In the genomic region with DNA sequence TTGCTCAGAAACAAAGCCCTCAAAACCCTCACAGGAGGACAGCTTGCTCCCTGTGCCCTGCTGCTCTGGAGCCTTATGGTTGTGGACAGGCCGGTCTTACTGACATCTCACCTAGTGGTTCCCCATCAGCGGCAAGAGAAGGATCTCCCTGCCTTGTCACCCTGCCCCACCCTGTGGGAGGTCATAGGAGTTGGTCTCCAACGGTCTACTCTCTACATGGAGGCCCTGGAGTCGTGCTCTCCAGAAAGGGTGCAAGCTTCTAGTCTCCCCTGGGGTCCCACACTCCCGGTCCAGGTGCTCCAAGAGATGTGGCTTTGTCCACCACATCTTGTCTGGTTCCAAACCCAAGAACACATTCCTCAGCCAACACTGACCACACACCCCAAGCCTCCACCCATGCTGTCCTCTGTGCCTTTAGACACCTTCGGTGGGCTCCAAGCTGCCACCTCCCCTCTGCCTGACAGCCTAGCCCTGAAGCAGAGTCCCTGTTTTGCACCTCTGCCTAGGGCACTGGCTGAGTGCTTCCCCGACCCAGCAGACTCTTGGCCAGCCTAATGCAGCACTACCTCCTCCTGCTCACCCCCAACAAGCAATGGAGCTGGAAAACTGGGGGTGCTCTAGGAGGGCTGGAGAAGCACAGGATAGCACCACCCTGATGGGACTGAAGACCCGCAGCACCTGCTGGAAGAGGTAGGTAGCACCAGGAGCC, we compare ENCODE assay signal across 8 mouse cellular contexts. TPM values are rescaled to one million over a fixed set of nuclear protein-coding genes. Genes with fewer than 3 reads are reported as not detected.
A peak's percentile ranks its signal among the peaks of the same experiment; 100 is the strongest.
DNase-seq lines count a peak whose midpoint lies in the region; ATAC-seq and TF ChIP-seq lines count a peak whose summit lies in the region.

No protein-coding gene starts in this region.

- WGBS in lung, embryonic 16.5 days, result 44% methylated on average over 8 of the region's 8 CpGs
- WGBS in limb, embryonic 13.5 days, result 53% methylated on average over 8 of the region's 8 CpGs
- WGBS in stomach, embryonic 14.5 days, result 55% methylated on average over 8 of the region's 8 CpGs

- peak overlapping the region; percentile 99 for H3K4me2 ChIP-seq in lung, embryonic 16.5 days (ENCODE audit: low read depth, low read length)
- peak overlapping the region; percentile 95 for H3K4me2 ChIP-seq in limb, embryonic 13.5 days (replicated peaks)
- peak overlapping the region; percentile 95 for H3K4me2 ChIP-seq in stomach, embryonic 14.5 days (replicated peaks; ENCODE audit: low read depth, low read length)

- 0 out of 2 replicates have a peak, but pooled peaks have one; percentile 0 for ATAC-seq in lung, embryonic 16.5 days (ENCODE audit: low read depth)
- no peak for ATAC-seq in limb, embryonic 13.5 days (ENCODE audit: low FRiP score, low read depth)
- ATAC-seq in stomach, embryonic 14.5 days (ENCODE audit: insufficient number of reproducible peaks, insufficient read depth, low FRiP score, low read depth), result no peak; the same call in 1 of the 2 replicates

- H3K27me3 ChIP-seq in lung, embryonic 16.5 days (ENCODE audit: control insufficient read depth, insufficient read depth, low read depth, low read length), result no peaks in the 10 kb centered on the region
- H3K27me3 ChIP-seq in limb, embryonic 13.5 days, result peaks cover 9% of the 10 kb centered on the region; the same call in 1 of the 2 replicates
- no peaks in the 10 kb centered on the region for H3K27me3 ChIP-seq in stomach, embryonic 14.5 days (ENCODE audit: control insufficient read depth, insufficient read depth, low read length)

- H3K9ac ChIP-seq in lung, embryonic 16.5 days (ENCODE audit: low read length), result peak overlapping the region; percentile 95
- peak overlapping the region; percentile 99 for H3K9ac ChIP-seq in limb, embryonic 13.5 days
- peak overlapping the region; percentile 97; the same call in 1 of the 2 replicates for H3K9ac ChIP-seq in stomach, embryonic 14.5 days (replicated peaks; ENCODE audit: low read depth, low read length)

- H3K27ac ChIP-seq in lung, embryonic 16.5 days (ENCODE audit: low read length), result 0 out of 2 replicates have a peak overlapping the region, but pooled peaks have one; percentile 63
- H3K27ac ChIP-seq in embryonic fibroblast, embryonic 13.5 days (ENCODE audit: insufficient read depth, low read length), result no peak overlapping the region
- H3K27ac ChIP-seq in limb, embryonic 13.5 days, result peak overlapping the region; percentile 29; the same call in 1 of the 2 replicates
- H3K27ac ChIP-seq in stomach, embryonic 14.5 days (ENCODE audit: low read length), result no peak overlapping the region

- no peak for TF ChIP-seq CTCF in embryonic fibroblast, embryonic 13.5 days (IDR thresholded peaks at IDR 0.05; ENCODE audit: borderline replicate concordance, insufficient read depth, low read length)

- no peak for TF ChIP-seq POLR2A in embryonic fibroblast, embryonic 13.5 days (IDR thresholded peaks at IDR 0.05; ENCODE audit: low read depth, low read length)

- peaks cover 37% of the 10 kb centered on the region for H3K4me1 ChIP-seq in lung, embryonic 16.5 days (replicated peaks; ENCODE audit: control insufficient read depth, insufficient read depth, low read length)
- H3K4me1 ChIP-seq in embryonic fibroblast, embryonic 13.5 days (ENCODE audit: control insufficient read depth, insufficient read depth, low read length), result peaks cover 14% of the 10 kb centered on the region; the same call in 1 of the 2 replicates
- peaks cover 41% of the 10 kb centered on the region for H3K4me1 ChIP-seq in limb, embryonic 13.5 days
- H3K4me1 ChIP-seq in stomach, embryonic 14.5 days (ENCODE audit: control insufficient read depth, insufficient read depth, low read length), result peaks cover 29% of the 10 kb centered on the region

- no peaks in the 10 kb centered on the region for H3K9me3 ChIP-seq in lung, embryonic 16.5 days (ENCODE audit: control insufficient read depth, low read length)
- H3K9me3 ChIP-seq in limb, embryonic 13.5 days, result no peaks in the 10 kb centered on the region
- no peaks in the 10 kb centered on the region for H3K9me3 ChIP-seq in stomach, embryonic 14.5 days (ENCODE audit: control insufficient read depth, low read depth, low read length)

- peak overlapping the region; percentile 96 for H3K4me3 ChIP-seq in lung, embryonic 16.5 days (ENCODE audit: low read length)
- peak overlapping the region; percentile 59 for H3K4me3 ChIP-seq in embryonic fibroblast, embryonic 13.5 days (ENCODE audit: insufficient read depth, low read length)
- H3K4me3 ChIP-seq in limb, embryonic 13.5 days, result peak overlapping the region; percentile 98
- H3K4me3 ChIP-seq in stomach, embryonic 14.5 days (ENCODE audit: low read depth, low read length), result peak overlapping the region; percentile 94

- DNase-seq in lung, adult 18-20 months, result no peak
- DNase-seq in ovary, adult 18-20 months (ENCODE audit: low spot score), result no peak
- DNase-seq in frontal cortex, postnatal 36 days (ENCODE audit: low spot score in 2 of 2), result no peak
- no peak for DNase-seq in urinary bladder, postnatal 10 days (ENCODE audit: low spot score)

- H3K36me3 ChIP-seq in lung, embryonic 16.5 days (ENCODE audit: control insufficient read depth, insufficient read depth, low read length), result peaks cover 7% of the 10 kb centered on the region; the same call in 1 of the 2 replicates
- peaks cover 16% of the 10 kb centered on the region for H3K36me3 ChIP-seq in limb, embryonic 13.5 days
- peaks cover 13% of the 10 kb centered on the region for H3K36me3 ChIP-seq in stomach, embryonic 14.5 days (ENCODE audit: control insufficient read depth, insufficient read depth, low read length)

RNA-seq across cellular contexts. Expression of a gene that starts 1.6 kb away (rescaled TPM):
- polyA plus RNA-seq in lung, embryonic 16.5 days (2015; fragmentation: Nextera tagmentation; extraction: Ambion mirVana), result 8.7 and 10.4 TPM in 2 replicates
- polyA plus RNA-seq in embryonic fibroblast, embryonic 13.5 days (2011; ENCODE audit: insufficient read length, low read depth, missing spikeins), result 161 and 176 TPM in 2 replicates
- polyA plus RNA-seq in limb, embryonic 13.5 days (2015; fragmentation: Nextera tagmentation; extraction: Ambion mirVana), result 29.6 and 29.8 TPM in 2 replicates
- 17.3 and 23.5 TPM in 2 replicates for polyA plus RNA-seq in stomach, embryonic 14.5 days (2014; fragmentation: Nextera tagmentation; extraction: Ambion mirVana)

Comparison
In these comparisons a context has a peak if more than half of its experiments do, and no peak if none do; other contexts are left out.
1. H3K27ac ChIP-seq: peak in lung, embryonic 16.5 days (single experiment) and limb, embryonic 13.5 days (single experiment); none in embryonic fibroblast, embryonic 13.5 days (single experiment) and stomach, embryonic 14.5 days (single experiment).
2. Peak in every context shown above with its lines, with median percentiles within 50 percentile points of each other: H3K4me2 ChIP-seq, H3K4me3 ChIP-seq and H3K9ac ChIP-seq.